Mouse (Mus musculus) stomach, postnatal 0 days (tissue): ENCODE measurements at regions not wholly inside any gene's neighbourhood (a gene's known extent, or its start where the extent isn't known, plus 50 kb on each side); places are given as distances from the start of the nearest gene placed in this dataset.

ENCODE experiments used
- CTCF ChIP-seq: IDR thresholded peaks from 2 replicates; pipeline ENCODE4 v1.5.1; 2016; ENCODE audit warnings: antibody characterized with exemption, low read depth, mild to moderate bottlenecking, moderate library complexity
- EP300 ChIP-seq: optimal IDR thresholded peaks from 2 replicates; pipeline ENCODE3; 2016; ENCODE audit warnings: antibody characterized with exemption

DNA sequence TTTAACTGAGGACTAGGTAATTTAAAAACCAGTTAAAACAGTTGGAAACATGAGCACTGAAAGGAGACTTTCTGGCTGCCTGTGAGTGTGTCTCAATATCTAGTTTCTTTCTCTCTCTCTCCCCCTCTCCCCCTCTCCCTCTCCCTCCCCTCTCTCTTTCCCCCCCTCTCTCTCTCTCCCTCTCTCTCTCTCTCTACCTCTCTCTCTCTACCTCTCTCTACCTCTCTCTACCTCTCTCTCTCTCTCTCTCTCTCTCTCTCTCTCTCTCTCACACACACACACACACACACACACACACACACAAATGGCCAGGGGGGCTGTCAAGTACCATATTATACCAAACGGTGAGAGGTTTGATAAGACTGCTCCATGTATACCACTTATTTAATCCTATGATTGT lies 103.0 kb upstream of the Cacna2d1 start:
- TF ChIP-seq EP300 = no peak
- no peak for TF ChIP-seq CTCF
